ENCODE assay signal across 19 mouse cellular contexts in the genomic region with DNA sequence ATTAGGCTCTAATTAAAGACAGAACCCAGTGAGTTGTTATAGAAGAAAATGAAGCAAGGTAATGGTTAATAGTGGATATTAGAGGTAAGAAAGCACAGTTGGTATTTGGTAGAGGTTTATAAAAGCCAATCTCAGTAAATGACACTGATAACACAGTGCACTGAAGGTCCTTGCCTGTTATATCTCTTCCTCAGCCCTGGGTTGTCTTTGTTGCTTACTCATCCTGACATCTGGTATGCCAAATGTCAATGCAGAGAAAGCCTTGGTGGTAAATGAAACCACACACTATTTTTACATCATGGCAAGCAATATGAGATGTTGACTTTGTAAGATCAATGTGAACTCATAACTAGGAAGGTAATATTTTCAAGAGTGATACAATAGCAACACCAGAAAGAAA.
"Had no signal": no experiment of that assay in that cellular context is flagged by ENCODE, and none has a peak within 500 bp of the region (broad histone marks: within the 10 kb centered on the region; RNA-seq: fewer than 3 reads in every experiment).

No protein-coding gene starts in this region.

- ATAC-seq: lung, postnatal 0 days had no signal

- H3K9me3 ChIP-seq: liver, embryonic 13.5 days; megakaryocyte, embryonic 14.5 days; neural tube, embryonic 12.5 days; neural tube, embryonic 15.5 days had no signal

- H3K4me1 ChIP-seq: liver, embryonic 13.5 days; neural tube, embryonic 12.5 days; neural tube, embryonic 15.5 days had no signal

- H3K4me3 ChIP-seq: liver, embryonic 13.5 days; megakaryocyte, embryonic 14.5 days; neural tube, embryonic 12.5 days; neural tube, embryonic 15.5 days had no signal

- H3K9ac ChIP-seq: liver, embryonic 13.5 days; lung, embryonic 14.5 days; neural tube, embryonic 12.5 days; neural tube, embryonic 15.5 days had no signal

- H3K36me3 ChIP-seq: liver, embryonic 13.5 days; neural tube, embryonic 12.5 days; neural tube, embryonic 15.5 days had no signal

- H3K27ac ChIP-seq: liver, embryonic 13.5 days; macrophage; neural tube, embryonic 12.5 days; neural tube, embryonic 15.5 days; stomach, postnatal 0 days had no signal

- H3K27me3 ChIP-seq: liver, embryonic 13.5 days; megakaryocyte, embryonic 14.5 days; neural tube, embryonic 12.5 days; neural tube, embryonic 15.5 days had no signal

- DNase-seq: kidney, adult 18-20 months; kidney, adult 9 months; kidney, postnatal 14 days; kidney, postnatal 4 days; liver, embryonic 13.5 days; lung, embryonic 14.5 days; midbrain, embryonic 14.5 days; right cerebral cortex, adult 18-20 months; right cerebral cortex, postnatal 14 days; right cerebral cortex, postnatal 4 days; thymus, adult 2 months; thymus, postnatal 14 days; thymus, postnatal 4 days had no signal
